Mouse (Mus musculus): ENCODE results near the gene Cdc42bpa. TPM values are rescaled to one million over a fixed set of nuclear protein-coding genes. Genes with fewer than 3 reads are reported as not detected.

Gene Cdc42bpa
- polyA plus RNA-seq, 1 experiment from 2014 or later, result 20.3 TPM

- no peak overlapping the region for H3K9ac ChIP-seq
- H3K36me3 ChIP-seq, result no peaks in the 10 kb centered on the region
- peaks cover 11% of the 10 kb centered on the region; the same call in 1 of the 2 replicates for H3K27me3 ChIP-seq
- no peak overlapping the region for H3K4me2 ChIP-seq
- no peak overlapping the region for H3K4me3 ChIP-seq
- no peaks in the 10 kb centered on the region for H3K9me3 ChIP-seq
- H3K4me1 ChIP-seq (replicated peaks), result peaks cover 11% of the 10 kb centered on the region
- no peak for ATAC-seq (ENCODE audit: low read depth)
- no peak overlapping the region for H3K27ac ChIP-seq (replicated peaks)
- WGBS, result 86% methylated on average over 8 of the region's 8 CpGs
These were observed 230.8 kb downstream of the Cdc42bpa start for GRCm38 (mm10) chr1:180191112-180191511.

GRCm38 (mm10) chr1:180191651-180192220, 231.5 kb downstream of the Cdc42bpa start:
- H3K4me2 ChIP-seq, result no peak overlapping the region
- H3K9me3 ChIP-seq, result no peaks in the 10 kb centered on the region
- ATAC-seq (ENCODE audit: low read depth), result no peak
- WGBS, result 61% methylated on average over 7 of the region's 7 CpGs
- H3K36me3 ChIP-seq, result no peaks in the 10 kb centered on the region
- H3K4me1 ChIP-seq (replicated peaks), result peaks cover 15% of the 10 kb centered on the region
- H3K27ac ChIP-seq (replicated peaks), result no peak overlapping the region
- H3K9ac ChIP-seq, result no peak overlapping the region
- peaks cover 11% of the 10 kb centered on the region; the same call in 1 of the 2 replicates for H3K27me3 ChIP-seq
- no peak overlapping the region for H3K4me3 ChIP-seq

DNA sequence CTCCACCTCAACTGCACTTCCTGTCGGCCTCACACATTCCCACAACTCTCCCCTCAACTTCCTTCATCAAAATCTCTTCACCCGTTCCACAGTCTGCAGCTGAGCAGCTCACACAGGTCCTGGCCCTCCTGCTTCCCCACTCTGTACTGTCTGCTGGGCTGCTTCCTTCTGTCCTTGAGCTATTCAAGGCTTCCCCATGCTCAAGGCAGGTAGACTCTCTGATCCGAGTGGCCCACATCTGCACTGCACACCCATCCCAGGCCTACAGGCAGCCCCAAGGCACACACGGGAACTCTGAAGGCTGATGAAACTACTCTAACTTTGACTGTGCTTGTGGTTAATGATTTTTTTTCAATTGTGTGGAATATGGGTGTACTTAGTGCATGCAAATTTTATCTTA, 232.6 kb downstream of the Cdc42bpa start:
- Histone ChIP-seq H3K9me3 (no peaks in the 10 kb centered on the region), H3K4me2 (no peak overlapping the region), H3K4me1 (replicated peaks) (peaks cover 15% of the 10 kb centered on the region), H3K9ac (no peak overlapping the region), H3K27ac (replicated peaks) (no peak overlapping the region), H3K36me3 (no peaks in the 10 kb centered on the region), H3K27me3 (peaks cover 11% of the 10 kb centered on the region; the same call in 1 of the 2 replicates), H3K4me3 (no peak overlapping the region)
- 67% methylated on average over 4 of the region's 4 CpGs for WGBS
- no peak for ATAC-seq (ENCODE audit: low read depth)

DNA sequence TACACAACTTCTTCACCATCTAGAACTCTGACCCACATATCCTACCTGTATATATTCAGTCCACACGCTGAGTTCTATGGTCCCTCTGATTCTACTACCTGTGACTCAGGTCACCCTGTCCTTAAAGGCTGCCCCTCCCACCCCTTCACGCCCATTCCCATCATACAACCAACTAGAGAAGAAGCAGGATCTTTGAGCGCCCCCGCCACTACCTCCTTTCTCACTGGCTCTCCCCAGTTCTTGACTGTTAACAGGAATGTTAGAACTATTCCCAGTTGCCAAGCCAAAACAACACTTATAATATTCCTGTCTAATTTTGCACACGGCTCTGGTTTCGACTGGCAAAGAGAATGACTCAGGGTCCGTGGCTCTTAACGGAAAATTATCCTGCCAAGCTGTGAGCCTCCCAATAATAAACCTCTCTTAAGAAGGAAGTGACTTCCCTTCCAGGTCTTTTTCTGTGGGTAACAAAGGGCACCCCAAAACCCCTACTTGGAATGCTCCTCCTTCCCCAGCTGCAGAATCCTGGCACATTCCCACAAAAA, 233.2 kb downstream of the Cdc42bpa start:
- Histone ChIP-seq H3K36me3 (no peaks in the 10 kb centered on the region), H3K9ac (no peak overlapping the region), H3K4me2 (no peak overlapping the region), H3K9me3 (no peaks in the 10 kb centered on the region), H3K27me3 (peaks cover 11% of the 10 kb centered on the region; the same call in 1 of the 2 replicates), H3K27ac (replicated peaks) (no peak overlapping the region), H3K4me3 (no peak overlapping the region), H3K4me1 (replicated peaks) (peaks cover 15% of the 10 kb centered on the region)
- no peak for ATAC-seq (ENCODE audit: low read depth)
- 82% methylated on average over 8 of the region's 8 CpGs for WGBS

DNA sequence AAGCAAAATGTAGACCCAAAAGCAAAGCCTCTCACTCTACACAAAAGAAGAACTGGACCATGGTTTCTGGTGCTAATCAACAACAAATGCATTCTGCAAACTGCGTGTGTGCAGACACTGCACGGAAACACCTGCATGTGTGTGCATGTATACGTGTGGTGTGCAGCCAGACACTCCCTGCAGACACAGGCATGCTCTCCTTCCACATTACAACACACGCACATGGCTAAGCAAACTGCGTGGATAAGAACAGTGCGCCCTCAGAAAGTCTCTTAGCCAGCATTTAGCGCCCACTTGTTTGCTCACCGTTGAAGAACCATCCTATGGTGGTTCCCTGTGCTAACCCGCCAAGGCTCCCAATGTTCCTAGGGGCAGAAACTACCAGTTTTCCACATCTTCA, 233.8 kb downstream of the Cdc42bpa start:
- 86% methylated on average over 9 of the region's 9 CpGs for WGBS
- Histone ChIP-seq H3K27ac (replicated peaks) (no peak overlapping the region), H3K4me1 (replicated peaks) (peaks cover 15% of the 10 kb centered on the region), H3K4me3 (no peak overlapping the region), H3K36me3 (no peaks in the 10 kb centered on the region), H3K9ac (no peak overlapping the region), H3K27me3 (peaks cover 14% of the 10 kb centered on the region; the same call in 1 of the 2 replicates), H3K9me3 (no peaks in the 10 kb centered on the region), H3K4me2 (no peak overlapping the region)
- ATAC-seq (ENCODE audit: low read depth), result no peak

DNA sequence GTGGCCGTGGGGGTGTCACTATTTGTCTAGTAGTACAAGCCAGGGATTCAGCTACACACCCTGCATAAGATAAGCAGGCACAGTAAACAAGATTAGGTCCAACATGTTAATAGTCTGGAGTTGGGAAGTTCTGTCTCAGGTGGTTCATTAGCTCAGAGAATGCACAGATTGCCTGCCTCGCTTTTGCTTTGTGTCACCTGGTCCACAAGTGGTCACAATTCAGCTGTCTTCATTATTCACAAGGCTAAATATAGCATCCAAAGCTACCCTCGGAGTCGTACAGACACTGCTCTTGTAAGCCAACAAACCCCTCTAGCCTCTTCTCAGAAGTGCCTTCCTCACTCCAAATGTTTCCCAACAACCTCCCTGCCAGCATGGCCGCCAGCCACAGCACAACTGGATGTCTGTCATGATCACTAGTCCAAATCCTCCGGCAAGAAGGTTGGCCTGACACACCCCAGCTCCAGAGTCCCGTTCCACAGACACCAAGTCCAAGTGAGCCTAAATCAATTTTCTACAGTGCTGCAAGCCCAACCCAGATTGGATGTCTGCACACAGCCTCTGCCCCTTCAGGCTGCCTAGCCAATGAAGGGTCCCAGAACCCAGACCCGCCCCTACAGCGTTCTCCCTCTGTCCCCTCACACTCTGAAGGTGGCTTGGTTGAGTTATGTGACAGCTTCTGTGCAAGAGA, 234.7 kb downstream of the Cdc42bpa start:
- Histone ChIP-seq H3K27ac (replicated peaks) (no peak overlapping the region), H3K4me1 (replicated peaks) (peaks cover 15% of the 10 kb centered on the region), H3K36me3 (no peaks in the 10 kb centered on the region), H3K27me3 (peaks cover 14% of the 10 kb centered on the region; the same call in 1 of the 2 replicates), H3K4me3 (peak overlapping the region; percentile 65), H3K4me2 (peak overlapping the region; percentile 96), H3K9me3 (no peaks in the 10 kb centered on the region), H3K9ac (peak overlapping the region; percentile 68)
- WGBS, result 32% methylated on average over 9 of the region's 9 CpGs
- peak; percentile 59 for ATAC-seq (ENCODE audit: low read depth)

- Histone ChIP-seq H3K9me3 (no peaks in the 10 kb centered on the region), H3K27me3 (peaks cover 14% of the 10 kb centered on the region; the same call in 1 of the 2 replicates), H3K4me2 (peak overlapping the region; percentile 96), H3K4me1 (replicated peaks) (peaks cover 15% of the 10 kb centered on the region), H3K4me3 (peak overlapping the region; percentile 65), H3K9ac (peak overlapping the region; percentile 68), H3K36me3 (no peaks in the 10 kb centered on the region), H3K27ac (replicated peaks) (no peak overlapping the region)
- under 1% methylated on average over 57 of the region's 57 CpGs for WGBS
- ATAC-seq (ENCODE audit: low read depth), result peak; percentile 100
These were observed 235.6 kb downstream of the Cdc42bpa start for GRCm38 (mm10) chr1:180195703-180196381.

DNA sequence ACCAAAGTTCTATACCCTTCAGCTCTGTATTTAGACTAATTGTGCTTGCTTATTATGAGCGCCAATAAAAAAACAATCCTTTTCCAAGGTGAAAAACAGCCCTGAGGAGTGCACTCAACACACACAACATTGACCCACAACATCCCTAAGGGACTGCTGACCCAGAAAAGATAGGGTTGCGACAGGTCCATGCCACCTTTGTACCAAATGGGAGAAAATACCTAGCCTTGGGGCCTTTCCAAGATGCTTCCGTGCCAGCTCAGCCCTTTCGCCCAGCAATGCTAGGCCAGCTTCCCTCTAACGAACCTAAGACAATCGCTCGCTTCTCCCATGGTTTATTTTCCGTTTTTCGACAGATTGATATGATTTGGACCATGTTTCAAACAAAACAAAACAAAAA, 236.2 kb downstream of the Cdc42bpa start:
- Histone ChIP-seq H3K4me2 (peak overlapping the region; percentile 96), H3K9ac (peak overlapping the region; percentile 62)
- WGBS, result 95% methylated on average over 9 of the region's 9 CpGs

GRCm38 (mm10) chr1:180197956-180198355, 237.7 kb downstream of the Cdc42bpa start:
- no peak overlapping the region for H3K9ac ChIP-seq
- H3K4me3 ChIP-seq, result no peak overlapping the region
- no peak overlapping the region for H3K27ac ChIP-seq (replicated peaks)
- H3K9me3 ChIP-seq, result no peaks in the 10 kb centered on the region
- no peak overlapping the region for H3K4me2 ChIP-seq
- H3K36me3 ChIP-seq, result no peaks in the 10 kb centered on the region
- H3K27me3 ChIP-seq, result peaks cover 14% of the 10 kb centered on the region; the same call in 1 of the 2 replicates
- ATAC-seq (ENCODE audit: low read depth), result no peak
- peaks cover 15% of the 10 kb centered on the region for H3K4me1 ChIP-seq (replicated peaks)
- WGBS, result 90% methylated on average over 3 of the region's 3 CpGs

More for the DNA sequence above, 236.2 kb downstream of the Cdc42bpa start:
- peaks cover 14% of the 10 kb centered on the region; the same call in 1 of the 2 replicates for H3K27me3 ChIP-seq
- H3K4me1 ChIP-seq (replicated peaks), result peaks cover 15% of the 10 kb centered on the region
- peak overlapping the region; percentile 65 for H3K4me3 ChIP-seq
- ATAC-seq (ENCODE audit: low read depth), result no peak
- no peaks in the 10 kb centered on the region for H3K36me3 ChIP-seq
- H3K27ac ChIP-seq (replicated peaks), result no peak overlapping the region
- H3K9me3 ChIP-seq, result no peaks in the 10 kb centered on the region

DNA sequence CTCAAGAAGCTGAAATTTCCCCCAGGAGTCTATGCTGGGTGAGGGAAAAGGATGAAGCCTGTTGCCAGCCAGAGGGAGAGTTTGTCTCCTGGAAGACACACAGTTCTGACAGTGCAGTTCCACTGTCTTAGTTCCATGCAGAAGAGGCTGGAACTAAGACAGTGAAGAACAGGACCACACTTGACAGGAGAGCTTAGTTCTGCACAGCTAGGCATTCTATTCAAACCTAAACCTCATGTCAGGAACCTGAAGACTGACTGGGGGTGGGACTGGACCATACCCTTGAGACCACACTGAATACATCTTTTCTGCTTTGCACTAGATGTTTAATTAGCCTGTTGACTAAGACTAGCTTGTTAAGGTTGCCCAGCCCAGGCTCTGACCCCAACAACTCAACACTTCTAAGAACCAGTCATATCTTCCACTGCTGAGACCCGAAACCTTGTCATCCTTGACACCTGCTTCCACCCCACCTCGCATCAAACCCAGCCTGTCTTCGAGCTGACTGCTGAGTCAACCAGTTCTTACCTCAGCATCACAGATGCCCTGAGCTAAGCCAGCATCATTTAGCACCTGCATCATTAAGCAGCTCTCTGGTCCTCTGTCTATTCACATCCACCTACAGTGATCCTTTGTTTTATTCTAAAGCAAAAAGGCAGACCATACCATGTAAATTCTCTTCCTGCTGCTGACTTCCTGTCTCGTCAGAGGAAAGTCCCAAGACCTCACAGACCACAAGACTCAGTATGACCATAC, 238.9 kb downstream of the Cdc42bpa start, which contains the start of gene Coq8a:
Gene Coq8a (minus strand): TSS at position 644 of the 756 bp plus-strand sequence.
- no peak for ATAC-seq (ENCODE audit: low read depth)
- Histone ChIP-seq H3K9me3 (no peaks in the 10 kb centered on the region), H3K27me3 (peaks cover 12% of the 10 kb centered on the region; the same call in 1 of the 2 replicates), H3K9ac (no peak within 1 kb of the TSS), H3K4me2 (no peak within 1 kb of the TSS), H3K4me1 (replicated peaks) (peaks cover 15% of the 10 kb centered on the region), H3K4me3 (no peak within 1 kb of the TSS), H3K36me3 (no peaks in the 10 kb centered on the region), H3K27ac (replicated peaks) (no peak within 1 kb of the TSS)
- 70% methylated on average over 4 of the region's 4 CpGs for WGBS

DNA sequence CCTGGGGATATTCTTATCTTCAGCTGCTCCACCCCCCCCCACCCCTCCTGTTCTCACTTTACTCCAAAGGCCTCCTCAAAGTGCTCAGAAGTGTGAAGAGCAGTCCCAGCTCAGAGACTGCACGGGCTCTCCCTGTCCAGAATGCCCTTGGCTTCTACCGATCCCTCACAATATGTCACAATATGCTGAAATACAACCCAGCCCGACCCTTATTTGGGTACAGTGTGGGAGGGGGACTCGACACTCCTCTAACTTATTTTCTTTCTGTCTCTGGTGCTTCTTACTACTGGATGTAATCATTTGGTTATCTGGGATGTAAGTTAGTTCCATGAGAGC, 239.4 kb downstream of the Cdc42bpa start:
- Histone ChIP-seq H3K4me3 (no peak overlapping the region), H3K4me1 (replicated peaks) (peaks cover 15% of the 10 kb centered on the region), H3K4me2 (no peak overlapping the region), H3K36me3 (no peaks in the 10 kb centered on the region), H3K9me3 (no peaks in the 10 kb centered on the region), H3K27ac (replicated peaks) (no peak overlapping the region), H3K27me3 (peaks cover 7% of the 10 kb centered on the region; the same call in 1 of the 2 replicates), H3K9ac (no peak overlapping the region)
- ATAC-seq (ENCODE audit: low read depth), result no peak
- 76% methylated on average over 4 of the region's 4 CpGs for WGBS

All from neural tube, embryonic 13.5 days (tissue).